ENCODE assay signal across 23 mouse cellular contexts in the genomic region with DNA sequence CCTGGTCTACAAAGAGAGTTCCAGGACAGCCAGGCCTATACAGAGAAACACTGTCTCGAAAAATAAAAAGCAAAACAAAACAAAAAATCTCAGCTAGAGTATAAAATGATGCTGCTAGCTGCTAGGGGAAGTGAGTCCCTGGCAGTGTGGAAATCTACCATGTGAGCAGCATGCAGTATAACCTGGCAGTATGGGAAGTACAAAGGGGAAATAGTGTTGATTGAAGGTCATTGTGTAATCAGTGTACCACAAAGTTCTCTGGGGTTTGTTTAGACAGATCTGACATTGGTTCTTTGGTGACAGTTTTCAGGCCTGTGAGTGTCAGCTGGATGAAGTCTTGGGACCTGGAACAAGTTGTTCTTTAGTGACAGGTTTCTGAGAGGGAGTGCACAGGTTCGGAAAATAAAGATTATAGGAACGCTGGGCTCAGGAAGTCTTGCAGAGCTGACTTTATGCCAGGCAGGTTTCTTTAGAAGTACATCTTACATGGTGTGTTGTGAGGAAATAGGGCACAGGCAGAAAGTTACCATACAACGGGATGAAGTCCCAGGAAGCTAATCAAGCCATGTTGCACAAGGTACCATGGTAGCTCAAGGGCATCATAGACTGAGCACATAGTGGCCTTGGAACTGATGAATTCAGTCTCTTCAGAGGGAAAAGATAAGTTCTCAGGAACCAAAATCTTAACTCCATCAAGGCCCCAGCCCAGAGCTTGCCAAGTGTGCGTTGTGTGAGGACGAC. TPM values are rescaled to one million over a fixed set of nuclear protein-coding genes. Genes with fewer than 3 reads are reported as not detected.
A peak's percentile ranks its signal among the peaks of the same experiment; 100 is the strongest.
DNase-seq lines count a peak whose midpoint lies in the region; ATAC-seq and TF ChIP-seq lines count a peak whose summit lies in the region.
"Had no signal": no experiment of that assay in that cellular context is flagged by ENCODE, and none has a peak within 500 bp of the region (broad histone marks: within the 10 kb centered on the region; RNA-seq: fewer than 3 reads in every experiment).

No protein-coding gene starts in this region.

- H3K27ac ChIP-seq in lung, postnatal 0 days (ENCODE audit: low read length) = no peak overlapping the region
- no peak overlapping the region; the same call in 1 of the 2 replicates for H3K27ac ChIP-seq in liver, embryonic 16.5 days (ENCODE audit: low read length)
- H3K27ac ChIP-seq: forebrain, embryonic 10.5 days; limb, embryonic 15.5 days; neural tube, embryonic 12.5 days had no signal

- 93% methylated on average over 6 of the region's 6 CpGs for WGBS in lung, postnatal 0 days
- WGBS in liver, embryonic 16.5 days (ENCODE audit: insufficient replicate concordance) = 64% methylated on average over 6 of the region's 6 CpGs

- H3K27me3 ChIP-seq in lung, postnatal 0 days (replicated peaks; ENCODE audit: insufficient read depth, low read length) = no peaks in the 10 kb centered on the region
- no peaks in the 10 kb centered on the region for H3K27me3 ChIP-seq in liver, embryonic 16.5 days (ENCODE audit: control insufficient read depth, insufficient read depth, low read depth, low read length)
- H3K27me3 ChIP-seq in splenic B cell, adult 2 months (ENCODE audit: control insufficient read depth, insufficient read depth, low read length, poor library complexity, severe bottlenecking) = no peaks in the 10 kb centered on the region
- H3K27me3 ChIP-seq: heart, embryonic 12.5 days; neural tube, embryonic 12.5 days had no signal

- H3K36me3 ChIP-seq in lung, postnatal 0 days (ENCODE audit: insufficient read depth, low read length) = no peaks in the 10 kb centered on the region; the same call in 1 of the 2 replicates
- peaks cover 7% of the 10 kb centered on the region for H3K36me3 ChIP-seq in liver, embryonic 16.5 days (ENCODE audit: control insufficient read depth, insufficient read depth)
- peaks cover 12% of the 10 kb centered on the region; the same call in 1 of the 2 replicates for H3K36me3 ChIP-seq in splenic B cell, adult 2 months (ENCODE audit: control insufficient read depth, insufficient read depth, low read length, poor library complexity, severe bottlenecking)

- TF ChIP-seq EP300 in lung, postnatal 0 days (IDR thresholded peaks at IDR 0.05) = no peak

- peak; percentile 49 for ATAC-seq in lung, postnatal 0 days
- ATAC-seq in common myeloid progenitor, adult 5-6 weeks (replicated peaks; ENCODE audit: low read depth, poor library complexity, severe bottlenecking) = peak; percentile 98
- peak; percentile 78 for ATAC-seq in liver, embryonic 16.5 days (ENCODE audit: low read depth)
- ATAC-seq: CD4-positive, CD25-positive, alpha-beta regulatory T cell, adult 4 months; midbrain, embryonic 16.5 days had no signal

- DNase-seq in lung, postnatal 0 days (ENCODE audit: low spot score) = peak; percentile 56
- no peak for DNase-seq in lung, postnatal 10 days
- DNase-seq in splenic B cell, adult 2 months (ENCODE audit: low read depth, low spot score) = peak; percentile 5
- DNase-seq in kidney, adult 9 months = no peak
- no peak for DNase-seq in ovary, adult 18-20 months (ENCODE audit: low spot score)
- DNase-seq: adrenal gland, postnatal 14 days; cerebellum, adult 9-10 months; gastrocnemius, postnatal 10 days; heart, postnatal 4 days; kidney, adult 8-10 months; kidney, postnatal 36 days; right cerebral cortex, postnatal 14 days; thymus, postnatal 25 days had no signal

- no peaks in the 10 kb centered on the region for H3K9me3 ChIP-seq in lung, postnatal 0 days (ENCODE audit: low read length)
- H3K9me3 ChIP-seq in liver, embryonic 16.5 days (replicated peaks; ENCODE audit: control insufficient read depth, low read length) = no peaks in the 10 kb centered on the region
- H3K9me3 ChIP-seq: forebrain, embryonic 10.5 days; G1E; heart, embryonic 12.5 days; limb, embryonic 15.5 days; neural tube, embryonic 12.5 days had no signal

- no peaks in the 10 kb centered on the region for H3K4me1 ChIP-seq in lung, postnatal 0 days (ENCODE audit: insufficient read depth, low read depth, low read length)
- no peaks in the 10 kb centered on the region for H3K4me1 ChIP-seq in liver, embryonic 16.5 days (ENCODE audit: control insufficient read depth, low read depth, low read length)
- H3K4me1 ChIP-seq: forebrain, embryonic 10.5 days had no signal

- H3K9ac ChIP-seq in lung, postnatal 0 days (replicated peaks; ENCODE audit: low read depth) = no peak overlapping the region
- H3K9ac ChIP-seq in liver, embryonic 16.5 days (ENCODE audit: low read depth, low read length) = no peak overlapping the region
- H3K9ac ChIP-seq: heart, embryonic 12.5 days; limb, embryonic 15.5 days; neural tube, embryonic 12.5 days had no signal

- no peak overlapping the region for H3K4me3 ChIP-seq in lung, postnatal 0 days (ENCODE audit: low read depth, low read length)
- H3K4me3 ChIP-seq in liver, embryonic 16.5 days (ENCODE audit: low read depth, low read length) = no peak overlapping the region
- H3K4me3 ChIP-seq: forebrain, embryonic 10.5 days; heart, embryonic 12.5 days; limb, embryonic 15.5 days; neural tube, embryonic 12.5 days had no signal

- no peak overlapping the region for H3K4me2 ChIP-seq in lung, postnatal 0 days (replicated peaks; ENCODE audit: low read depth, low read length)
- H3K4me2 ChIP-seq in liver, embryonic 16.5 days (ENCODE audit: low read depth, low read length) = no peak overlapping the region
- H3K4me2 ChIP-seq: heart, embryonic 12.5 days; limb, embryonic 15.5 days; neural tube, embryonic 12.5 days had no signal

- TF ChIP-seq CTCF in lung, postnatal 0 days (IDR thresholded peaks at IDR 0.05) = no peak

RNA-seq across cellular contexts. Expression of a gene that starts 24.5 kb away (rescaled TPM):
- 0.05 TPM in 1 of 2 replicates, not detected in the other for polyA plus RNA-seq in lung, postnatal 0 days (2015; fragmentation: Nextera tagmentation; extraction: Ambion mirVana)
- not detected in 2 replicates for total RNA-seq in common myeloid progenitor, adult 5-6 weeks (2017)
- polyA plus RNA-seq in liver, embryonic 16.5 days (2015; fragmentation: Nextera tagmentation; extraction: Ambion mirVana) = 0.04 TPM in 1 of 2 replicates, not detected in the other
- total RNA-seq: adrenal gland, postnatal 14 days; heart, postnatal 4 days; megakaryocyte-erythroid progenitor cell, adult 5-6 weeks had no signal
- polyA plus RNA-seq: G1E; heart, embryonic 12.5 days had no signal

RNA-seq across cellular contexts. Expression of a gene that starts 50.8 kb away (rescaled TPM):
- 19.7 and 21.4 TPM in 2 replicates for polyA plus RNA-seq in lung, postnatal 0 days (2015; fragmentation: Nextera tagmentation; extraction: Ambion mirVana)
- 56.2 and 59.8 TPM in 2 replicates for total RNA-seq in common myeloid progenitor, adult 5-6 weeks (2017)
- 18.9 and 21.0 TPM in 2 replicates for polyA plus RNA-seq in liver, embryonic 16.5 days (2015; fragmentation: Nextera tagmentation; extraction: Ambion mirVana)

RNA-seq across cellular contexts. Expression of a gene that starts 51.1 kb away (rescaled TPM):
- polyA plus RNA-seq in lung, postnatal 0 days (2015; fragmentation: Nextera tagmentation; extraction: Ambion mirVana) = 4.7 and 8.1 TPM in 2 replicates
- 74.8 and 83.5 TPM in 2 replicates for total RNA-seq in common myeloid progenitor, adult 5-6 weeks (2017)
- polyA plus RNA-seq in liver, embryonic 16.5 days (2015; fragmentation: Nextera tagmentation; extraction: Ambion mirVana) = 10.1 and 11.6 TPM in 2 replicates

Comparison
In these comparisons a context has a peak if more than half of its experiments do, and no peak if none do; other contexts are left out.
1. DNase-seq: peak in lung, postnatal 0 days (single experiment) and splenic B cell, adult 2 months (single experiment); none in lung, postnatal 10 days (single experiment), kidney, adult 9 months (single experiment) and ovary, adult 18-20 months (single experiment).
2. Peak in every context shown above with its lines, with median percentiles within 50 percentile points of each other: ATAC-seq.